Mouse (Mus musculus) 416B (cell line): ENCODE measurements at regions not wholly inside any gene's neighbourhood (a gene's known extent, or its start where the extent isn't known, plus 50 kb on each side); places are given as distances from the start of the nearest gene placed in this dataset.
"Not testable (repeated sequence)": the region's sequence is repeated elsewhere in the genome, so short reads cannot be mapped to it uniquely, and the experiment has no call there.

ENCODE experiments used
- DNase-seq: peaks from one replicate; pipeline ENCODE4 v3.0.0; 2011; ENCODE audit warnings: low read depth

DNA sequence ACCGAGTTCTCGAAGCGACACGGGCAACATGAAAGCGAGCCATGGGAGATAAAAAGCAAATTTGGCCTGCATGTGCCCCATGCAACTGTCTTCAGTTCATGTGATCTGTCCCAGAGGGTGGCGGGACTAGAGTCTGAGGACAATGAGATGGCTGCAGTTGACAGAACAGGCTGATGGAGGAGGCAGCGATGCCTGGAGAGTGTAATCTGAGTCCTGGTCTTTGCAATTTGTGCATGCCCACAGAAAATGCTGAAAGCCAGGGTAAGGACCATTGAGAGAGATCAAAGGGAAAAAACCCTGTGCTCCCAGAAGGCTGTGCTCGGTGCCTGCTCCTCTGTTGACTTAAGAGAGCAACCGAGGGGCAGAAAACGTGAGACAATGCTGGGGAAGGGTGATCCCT, 624.8 kb upstream of the BB014433 start:
- no peak for DNase-seq

DNA sequence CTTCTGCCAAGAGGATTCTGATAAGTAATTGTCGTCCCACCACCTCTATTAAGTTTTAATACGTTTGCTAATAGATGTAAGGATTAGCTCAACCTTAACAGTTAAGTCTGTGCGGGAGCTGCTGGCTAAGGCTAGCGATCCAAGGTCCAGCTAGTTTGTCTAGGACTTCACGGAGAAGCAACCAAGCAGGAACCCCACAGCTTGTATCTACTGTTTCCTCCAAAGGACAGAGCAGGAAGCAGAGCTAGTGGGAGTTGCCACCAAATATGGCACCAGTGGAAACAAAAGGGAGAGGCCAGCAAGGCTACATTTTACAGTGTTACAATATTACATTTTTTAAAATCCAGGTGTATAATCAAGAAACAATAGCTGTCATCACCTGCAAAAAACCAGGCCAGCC, 624.4 kb upstream of the BB014433 start:
- no peak for DNase-seq

DNA sequence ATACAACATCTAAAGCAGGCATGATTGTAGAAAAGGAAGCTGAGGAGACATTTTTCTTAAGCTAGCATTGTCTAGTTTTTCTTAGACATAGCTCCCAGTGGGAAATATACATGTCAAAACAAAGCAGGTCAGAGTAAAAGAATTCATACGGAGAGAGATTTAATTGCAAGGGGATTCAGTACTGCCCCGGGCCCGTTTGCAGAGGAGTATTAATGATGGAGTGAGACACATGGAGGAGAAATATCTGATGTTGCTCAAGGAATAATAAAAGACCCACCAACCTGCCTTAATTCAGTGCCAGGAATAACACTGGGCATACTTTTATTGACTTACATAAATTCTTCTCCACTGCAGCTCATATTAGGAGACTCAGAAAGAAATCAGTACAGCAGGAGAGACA, 623.6 kb upstream of the BB014433 start:
- no peak for DNase-seq

DNA sequence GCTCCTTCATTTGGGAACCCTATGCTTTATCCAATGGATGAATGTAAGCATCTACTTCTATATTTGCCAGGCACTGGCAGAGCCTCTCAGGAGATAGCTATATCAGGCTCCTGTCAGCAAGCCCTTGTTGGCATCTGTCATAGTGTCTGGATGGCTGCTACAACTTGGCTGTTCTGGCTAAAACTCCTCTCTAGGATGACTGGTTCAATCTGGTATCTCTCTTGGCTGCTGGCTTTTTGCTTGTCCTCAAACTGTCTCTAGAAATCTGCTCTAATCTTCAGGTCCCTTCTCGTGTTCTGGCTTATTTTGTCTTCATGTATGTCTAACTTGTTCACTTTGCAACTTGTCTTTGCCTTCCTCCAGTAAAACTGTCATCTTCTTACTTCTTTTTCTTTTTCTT, 614.7 kb upstream of the BB014433 start:
- DNase-seq: no peak

DNA sequence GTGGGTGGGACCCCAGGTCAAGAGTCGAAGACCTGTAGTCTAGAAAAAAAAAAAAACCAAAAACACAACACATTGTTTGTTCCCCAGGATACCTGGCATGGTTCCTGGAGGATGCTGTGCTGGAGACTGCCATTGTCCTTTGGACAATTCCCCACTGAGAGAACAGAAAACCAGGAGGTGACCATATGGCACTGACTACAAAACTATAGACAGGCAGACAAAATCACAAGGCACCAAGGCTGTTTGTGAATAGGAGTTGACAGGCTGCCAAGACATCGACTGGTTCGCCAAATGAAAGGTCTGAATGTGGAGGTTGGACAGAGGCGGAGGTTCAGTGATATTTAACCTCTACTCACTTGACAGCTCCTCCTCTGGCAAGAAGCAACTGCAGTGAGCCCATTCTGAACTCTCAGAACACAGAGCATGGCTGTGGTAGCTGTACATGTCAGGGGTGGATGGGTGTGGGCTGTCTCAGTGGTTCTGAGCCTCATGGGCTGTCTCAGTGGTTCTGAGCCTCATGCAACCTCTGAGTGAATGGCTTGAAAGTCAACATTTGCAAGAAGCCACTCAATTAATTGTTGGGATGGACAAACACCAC, 589.0 kb upstream of the BB014433 start:
- DNase-seq: no peak

DNA sequence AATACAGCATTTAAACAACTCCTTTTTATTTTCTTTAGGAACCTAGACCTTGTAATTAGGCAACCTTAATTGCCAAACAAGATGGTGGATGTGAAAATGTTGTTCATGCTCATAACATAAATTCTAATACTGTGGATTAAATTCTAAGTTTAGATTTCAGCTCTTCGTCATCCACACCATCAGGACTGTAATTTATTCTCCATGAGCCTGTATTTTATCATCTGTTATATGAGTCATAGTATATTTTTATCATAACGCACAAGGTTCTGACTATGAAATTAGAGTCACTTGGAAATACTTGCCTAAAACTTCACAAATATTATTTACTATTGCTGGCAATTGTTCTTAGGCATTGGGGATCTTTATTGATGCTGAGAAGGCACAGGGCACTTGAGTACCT, 582.7 kb upstream of the BB014433 start:
- DNase-seq: no peak

DNA sequence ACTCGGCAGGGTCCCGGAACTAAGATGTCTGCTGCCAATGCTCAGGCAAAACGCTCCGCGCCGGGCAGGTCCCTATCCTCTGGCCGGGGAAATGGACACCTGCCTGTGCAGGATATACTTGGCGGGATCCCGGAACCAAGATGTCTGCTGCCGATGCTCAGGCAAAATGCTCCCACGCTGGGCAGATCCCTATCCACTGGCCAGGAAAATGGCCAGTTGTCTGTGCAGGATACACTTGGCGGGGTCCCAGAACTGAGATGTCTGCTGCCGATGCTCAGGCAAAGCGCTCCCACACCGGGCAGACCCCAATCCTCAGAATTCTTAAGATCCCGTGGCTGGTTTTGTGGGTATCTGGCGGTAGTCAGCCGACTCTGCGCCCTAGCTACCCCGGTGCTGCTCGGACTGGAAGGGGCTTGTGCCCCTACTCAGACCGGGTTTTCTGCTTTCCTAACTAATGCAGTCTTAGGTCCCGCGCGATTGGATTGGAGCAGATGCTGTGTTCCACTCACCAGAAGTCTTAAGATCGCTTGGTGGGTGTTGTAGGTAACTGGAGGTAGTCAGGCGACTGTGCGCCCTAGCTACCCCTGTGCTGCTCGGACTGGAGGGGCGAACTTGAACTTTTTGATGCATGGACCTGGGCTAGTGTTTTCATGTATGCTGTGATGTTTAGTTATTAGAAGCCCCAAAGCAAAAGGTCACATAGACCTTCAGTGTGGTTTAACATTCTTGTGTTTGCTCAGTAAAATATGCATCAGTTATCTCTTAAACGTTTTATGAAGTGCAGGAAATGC, 577.9 kb upstream of the BB014433 start:
- not testable (repeated sequence) for DNase-seq

DNA sequence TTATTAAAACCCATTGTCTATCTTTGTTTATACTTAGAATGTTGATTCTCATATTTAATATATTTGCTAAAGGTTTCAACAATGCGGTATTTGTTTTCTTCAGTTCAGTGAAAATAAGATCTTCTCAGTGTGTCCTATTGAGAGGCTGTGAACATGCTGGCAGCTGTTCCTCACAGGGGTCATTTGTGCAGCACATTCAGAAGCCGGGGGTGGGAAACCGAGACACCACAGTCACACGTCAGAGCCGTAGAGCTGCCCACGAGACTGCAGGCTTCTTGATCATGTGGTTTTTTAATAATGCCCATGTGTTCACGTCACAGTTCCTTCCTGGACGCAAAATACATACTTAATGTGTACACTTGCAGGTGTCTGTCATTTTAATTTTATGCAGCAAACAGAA, 564.3 kb upstream of the BB014433 start:
- no peak for DNase-seq

DNA sequence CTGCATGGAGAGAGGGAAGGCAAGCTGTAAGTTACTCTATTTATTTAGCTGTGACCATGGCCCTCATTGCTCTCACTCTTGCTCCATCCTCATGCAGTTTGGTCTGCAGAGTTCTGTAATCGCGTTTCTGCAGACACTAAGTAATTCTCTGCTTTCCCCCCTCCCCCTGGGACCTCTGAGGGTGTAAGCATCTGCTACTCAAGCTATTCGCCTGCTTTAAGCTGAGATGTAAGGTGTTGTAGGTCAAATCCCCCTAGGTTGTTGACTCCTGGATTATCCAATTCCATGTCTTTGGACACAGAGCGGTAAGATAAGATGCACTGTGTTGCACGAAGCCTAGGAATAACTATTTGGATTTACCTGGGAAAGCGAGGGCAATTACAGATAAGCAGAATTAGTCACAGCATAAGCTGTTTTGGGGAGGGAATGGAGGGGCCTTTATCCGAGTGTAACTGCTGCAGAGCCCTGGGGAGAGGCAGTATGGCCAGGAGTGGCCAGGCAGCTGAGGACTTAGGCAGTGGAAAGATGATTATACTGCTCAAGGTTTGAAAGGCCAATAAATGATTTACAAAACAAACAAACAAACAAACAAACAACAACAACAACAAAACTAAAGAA, 561.8 kb upstream of the BB014433 start:
- DNase-seq: no peak

DNA sequence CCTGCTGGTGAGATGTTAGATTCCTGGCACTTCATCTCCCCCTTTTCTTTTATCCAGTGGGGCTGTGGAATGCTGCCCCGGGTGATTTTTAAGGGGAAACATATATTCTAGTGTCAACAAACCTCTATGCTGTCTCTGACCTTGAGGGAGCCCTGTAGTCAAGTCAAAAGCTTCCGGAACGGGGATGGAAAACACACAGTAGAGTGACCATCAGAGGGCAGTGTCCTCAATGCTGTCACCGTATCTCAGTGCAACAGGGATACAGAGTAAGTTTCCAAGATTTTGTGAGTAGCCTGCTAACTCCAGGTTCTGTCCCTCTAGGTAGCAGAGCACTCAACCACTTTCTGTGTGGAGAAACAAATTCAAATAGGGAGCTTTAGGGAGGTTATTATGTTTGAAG, 555.7 kb upstream of the BB014433 start:
- DNase-seq: no peak

DNA sequence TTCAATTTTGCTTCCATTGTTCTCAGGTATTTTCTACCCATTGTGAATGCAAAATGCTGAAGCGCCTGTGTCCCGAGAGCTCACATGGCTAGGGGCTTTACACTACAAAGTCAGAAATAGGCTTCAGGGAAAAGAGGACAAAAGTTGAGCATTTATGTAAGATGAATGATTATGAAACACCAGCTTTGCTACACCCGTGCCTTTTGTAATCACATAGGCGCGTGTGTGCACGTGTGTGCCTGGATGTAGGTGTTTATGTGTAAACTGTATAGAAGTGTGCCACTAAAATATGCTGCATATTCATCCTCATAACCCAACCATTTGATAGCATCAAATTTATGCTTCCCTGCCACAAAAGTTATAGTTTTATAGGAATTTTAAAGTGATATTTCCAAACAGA, 547.2 kb upstream of the BB014433 start:
- DNase-seq: no peak

DNA sequence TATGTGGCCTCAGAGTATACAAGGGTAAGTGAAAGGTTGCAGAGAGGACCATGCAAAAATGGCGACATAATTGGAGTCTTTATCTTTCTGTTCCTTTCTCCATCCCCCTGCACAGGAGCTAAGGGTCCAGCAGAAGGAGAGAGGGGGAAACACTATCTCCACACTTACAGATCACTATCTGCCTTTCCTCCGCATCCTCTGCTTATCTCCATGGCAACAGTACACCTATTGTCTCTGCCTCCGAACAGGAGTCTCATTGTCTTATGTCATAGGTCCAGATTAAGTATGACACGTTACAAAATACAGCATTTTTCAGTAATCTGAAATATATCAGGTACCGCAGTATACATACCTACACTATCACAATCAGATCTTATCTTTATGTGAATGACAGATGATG, 537.9 kb upstream of the BB014433 start:
- no peak for DNase-seq

DNA sequence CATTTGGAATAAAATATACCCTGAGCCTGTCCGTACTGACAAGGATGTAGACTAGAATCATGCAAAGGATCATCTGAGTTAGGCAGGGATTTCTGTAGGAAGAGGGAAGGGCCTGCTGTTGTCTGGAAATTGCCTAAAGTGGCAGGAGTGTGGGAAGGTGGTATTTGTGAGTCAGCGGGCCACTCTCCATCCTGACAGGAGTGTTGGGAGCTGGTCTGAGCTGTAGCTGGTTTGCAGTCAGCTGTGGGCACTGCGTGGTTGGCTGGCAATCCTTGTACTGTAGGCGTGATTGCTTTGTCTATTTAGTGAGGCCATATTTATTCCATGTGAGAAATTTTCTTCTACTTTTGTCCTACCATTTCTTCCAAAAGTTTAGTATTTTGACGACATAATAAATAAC, 524.2 kb upstream of the BB014433 start:
- no peak for DNase-seq

DNA sequence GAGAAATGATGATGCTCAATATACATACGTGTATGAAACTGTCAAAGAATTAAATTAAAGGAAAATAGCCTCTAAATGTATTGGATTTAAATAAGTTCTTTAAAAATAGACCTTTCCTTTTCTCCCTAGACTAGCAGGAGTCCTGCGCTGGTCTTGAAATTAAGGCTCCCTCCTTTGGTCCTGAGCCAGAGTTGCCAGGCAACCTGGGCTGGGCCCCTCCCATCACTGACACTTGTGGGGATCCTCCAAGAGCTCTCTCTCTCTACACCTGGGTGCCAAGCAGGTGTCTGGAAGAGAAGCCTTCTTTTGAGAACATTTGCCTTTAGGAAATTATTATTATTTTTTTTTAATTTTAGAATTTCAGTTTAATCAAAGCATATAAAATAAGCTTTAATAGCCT, 521.9 kb upstream of the BB014433 start:
- no peak for DNase-seq

DNA sequence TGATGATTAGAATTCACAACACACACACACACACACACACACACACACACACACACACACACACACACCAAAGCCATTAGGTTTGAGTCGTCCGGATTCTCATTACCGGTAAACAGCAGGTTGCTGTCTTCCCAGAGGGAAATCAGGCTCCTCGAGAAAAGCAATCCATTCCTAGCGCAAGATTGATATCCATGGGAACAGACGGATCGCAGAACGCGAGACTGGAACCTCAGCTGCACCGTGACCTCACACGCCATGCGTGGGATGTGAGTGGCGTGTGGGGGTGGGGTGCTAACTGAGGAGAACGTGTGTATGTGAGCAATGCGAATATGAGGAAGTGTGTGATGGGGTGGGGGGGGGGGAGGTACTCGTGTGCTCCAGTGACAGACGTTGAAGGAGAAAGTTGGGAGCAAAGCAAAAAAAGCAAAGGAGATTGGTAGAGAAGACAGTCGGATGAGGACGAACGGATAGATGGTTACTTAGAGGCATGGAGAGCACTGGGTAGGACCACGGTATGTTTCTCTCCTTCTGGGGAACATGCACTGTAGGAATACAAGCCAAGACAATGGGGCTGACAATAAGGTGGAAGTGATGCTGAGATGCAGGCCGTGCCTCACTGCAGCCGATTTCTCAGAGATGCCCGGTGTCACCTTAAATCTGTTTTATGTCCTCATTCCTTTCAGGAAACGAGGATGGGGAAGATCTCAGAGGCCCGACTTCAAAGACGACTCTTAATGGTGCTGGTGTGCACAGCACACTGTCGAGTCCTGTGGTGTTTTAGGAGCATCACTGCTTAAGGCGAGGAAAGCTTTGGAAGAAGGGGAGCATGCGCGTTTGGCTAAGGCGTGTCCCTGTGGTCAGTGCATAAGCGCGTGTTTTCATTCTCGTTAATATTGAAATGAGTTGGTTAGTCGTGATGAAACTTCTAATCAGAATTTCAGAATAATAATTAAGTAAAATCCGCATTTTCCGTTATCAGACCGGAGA, 516.7 kb upstream of the BB014433 start:
- no peak for DNase-seq

DNA sequence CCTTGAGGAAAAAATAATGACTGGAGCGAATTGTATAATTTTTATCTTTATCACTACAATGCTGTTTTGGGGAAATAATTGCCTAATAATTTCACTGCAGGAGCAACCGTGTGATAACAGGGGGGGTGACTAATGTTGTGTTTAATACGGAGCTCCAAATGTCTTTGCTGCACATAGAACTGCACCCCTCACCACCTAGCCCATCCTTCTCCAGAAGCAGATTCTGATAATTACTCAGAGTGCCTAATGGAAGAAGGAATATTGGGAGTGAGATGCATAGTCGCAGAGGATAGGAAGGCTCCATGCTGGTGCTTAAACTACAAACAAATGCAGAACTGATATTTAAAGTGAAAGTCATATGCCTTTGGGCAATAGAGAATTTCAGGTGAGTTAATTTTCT, 486.1 kb upstream of the BB014433 start:
- no peak for DNase-seq

DNA sequence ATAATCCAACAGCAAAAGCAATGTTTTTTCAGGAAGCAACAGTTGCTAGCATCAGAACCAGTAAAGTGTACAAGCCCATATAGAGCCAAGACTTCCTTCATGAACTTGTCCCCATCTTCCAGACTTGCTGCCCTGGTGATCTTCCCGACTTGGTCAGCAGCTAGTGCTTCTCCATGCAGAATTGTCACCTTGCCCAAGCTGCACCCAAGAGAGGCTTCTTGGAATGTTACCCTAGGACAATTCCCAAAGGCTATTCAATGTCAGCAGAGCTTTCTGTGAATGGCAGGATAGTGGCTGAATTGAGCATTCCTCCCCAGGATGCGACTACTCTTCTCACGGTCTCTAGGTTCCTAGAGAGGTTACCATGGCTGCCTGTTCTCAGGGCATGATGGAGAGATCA, 479.6 kb upstream of the BB014433 start:
- DNase-seq: no peak

DNA sequence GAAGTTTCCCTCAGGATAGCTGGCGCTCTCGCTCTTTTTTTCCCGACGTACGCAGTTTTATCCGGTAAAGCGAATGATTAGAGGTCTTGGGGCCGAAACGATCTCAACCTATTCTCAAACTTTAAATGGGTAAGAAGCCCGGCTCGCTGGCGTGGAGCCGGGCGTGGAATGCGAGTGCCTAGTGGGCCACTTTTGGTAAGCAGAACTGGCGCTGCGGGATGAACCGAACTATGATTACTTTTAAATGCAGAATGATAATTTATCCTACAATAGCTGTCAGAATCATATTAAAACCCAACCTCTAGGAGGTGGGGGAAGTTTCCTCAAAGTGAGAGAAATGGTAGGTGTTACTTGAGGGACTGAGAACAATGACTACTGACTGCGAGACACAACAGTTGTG, 474.0 kb upstream of the BB014433 start:
- not testable (repeated sequence) for DNase-seq

DNA sequence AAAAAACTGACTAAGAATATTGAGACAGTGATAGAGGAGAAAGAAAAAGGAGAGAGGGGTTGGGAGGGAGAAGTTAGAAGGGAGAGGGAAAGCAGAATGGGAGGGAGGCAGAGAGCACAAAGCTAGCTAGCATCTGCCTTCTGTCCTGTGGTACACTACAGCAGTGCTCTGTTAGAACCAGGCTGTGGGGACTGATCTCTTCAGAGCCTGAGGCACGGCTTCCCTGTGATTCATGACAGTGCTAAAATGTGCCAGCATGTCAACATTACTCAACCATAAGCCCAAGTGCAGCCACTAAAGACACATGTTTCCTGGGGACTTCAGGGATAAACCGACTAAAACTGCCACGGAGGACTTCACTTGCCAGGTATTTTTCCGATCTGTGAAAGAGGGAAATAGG, 455.1 kb upstream of the BB014433 start:
- no peak for DNase-seq

DNA sequence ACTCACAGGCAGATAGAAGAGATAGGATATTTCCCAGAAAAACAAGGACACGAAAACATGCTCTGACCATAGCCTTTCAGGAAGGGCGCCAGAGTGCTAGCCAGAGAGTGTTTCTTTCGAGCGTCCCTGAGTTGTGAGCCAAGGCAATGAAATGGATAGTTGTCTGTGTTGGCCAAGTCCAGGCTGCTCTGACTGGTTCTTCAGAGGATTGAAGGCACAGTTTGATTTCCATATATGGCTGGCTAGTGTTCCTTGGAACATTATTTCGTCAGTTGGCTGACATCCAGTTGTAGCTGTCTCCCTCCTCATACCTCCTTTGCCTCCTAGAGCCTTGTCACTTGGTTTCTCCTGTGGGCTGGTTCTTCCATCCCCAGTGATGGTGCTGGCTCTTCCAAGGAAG, 451.7 kb upstream of the BB014433 start:
- DNase-seq: no peak

DNA sequence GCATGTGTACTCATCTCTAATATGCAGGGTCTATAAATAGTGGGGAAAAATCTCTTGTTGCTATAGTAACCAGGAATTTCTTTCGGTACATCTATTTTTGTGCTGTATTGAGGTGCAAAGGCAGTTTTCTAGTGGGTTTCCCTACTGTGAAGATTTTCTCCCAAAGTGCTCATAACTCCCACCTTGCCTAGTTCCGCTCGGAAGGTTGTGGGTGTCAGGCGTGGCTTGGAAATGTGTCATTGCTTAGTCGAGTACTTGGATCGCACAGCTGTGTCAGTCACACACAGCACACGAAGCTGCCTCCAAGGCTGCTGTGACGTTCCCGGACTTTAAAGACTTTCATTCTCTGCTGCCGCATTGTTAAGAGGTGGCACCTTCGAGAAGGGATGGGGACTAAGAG, 450.4 kb upstream of the BB014433 start:
- DNase-seq: no peak

DNA sequence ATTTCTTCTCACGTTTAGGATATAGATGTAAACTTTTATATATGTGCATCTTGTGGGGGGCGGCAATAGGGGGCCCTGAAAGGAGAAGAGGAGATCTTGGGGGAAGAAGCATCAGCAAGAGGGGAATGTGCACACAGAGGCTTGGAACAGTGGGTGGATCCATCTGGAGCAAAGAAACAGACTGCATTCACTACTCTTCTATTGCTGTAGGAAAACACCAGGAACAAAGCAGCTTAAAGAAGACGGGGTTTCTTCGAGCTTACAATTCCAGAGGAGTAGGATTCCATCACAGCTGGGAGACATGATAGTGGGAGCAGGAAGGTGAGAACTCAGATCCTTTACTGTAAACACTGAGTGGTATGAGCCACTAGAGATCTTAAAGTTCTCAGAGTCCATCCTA, 444.9 kb upstream of the BB014433 start:
- no peak for DNase-seq
